Mouse (Mus musculus) telencephalon, adult 2 months (tissue): ENCODE measurements around the gene Kif2c.

Experiments used
- DNase-seq: peaks from one replicate; pipeline ENCODE4 v3.0.0-alpha.2; 2011; ENCODE audit warnings: low read depth, low spot score

The Kif2c gene

DNA sequence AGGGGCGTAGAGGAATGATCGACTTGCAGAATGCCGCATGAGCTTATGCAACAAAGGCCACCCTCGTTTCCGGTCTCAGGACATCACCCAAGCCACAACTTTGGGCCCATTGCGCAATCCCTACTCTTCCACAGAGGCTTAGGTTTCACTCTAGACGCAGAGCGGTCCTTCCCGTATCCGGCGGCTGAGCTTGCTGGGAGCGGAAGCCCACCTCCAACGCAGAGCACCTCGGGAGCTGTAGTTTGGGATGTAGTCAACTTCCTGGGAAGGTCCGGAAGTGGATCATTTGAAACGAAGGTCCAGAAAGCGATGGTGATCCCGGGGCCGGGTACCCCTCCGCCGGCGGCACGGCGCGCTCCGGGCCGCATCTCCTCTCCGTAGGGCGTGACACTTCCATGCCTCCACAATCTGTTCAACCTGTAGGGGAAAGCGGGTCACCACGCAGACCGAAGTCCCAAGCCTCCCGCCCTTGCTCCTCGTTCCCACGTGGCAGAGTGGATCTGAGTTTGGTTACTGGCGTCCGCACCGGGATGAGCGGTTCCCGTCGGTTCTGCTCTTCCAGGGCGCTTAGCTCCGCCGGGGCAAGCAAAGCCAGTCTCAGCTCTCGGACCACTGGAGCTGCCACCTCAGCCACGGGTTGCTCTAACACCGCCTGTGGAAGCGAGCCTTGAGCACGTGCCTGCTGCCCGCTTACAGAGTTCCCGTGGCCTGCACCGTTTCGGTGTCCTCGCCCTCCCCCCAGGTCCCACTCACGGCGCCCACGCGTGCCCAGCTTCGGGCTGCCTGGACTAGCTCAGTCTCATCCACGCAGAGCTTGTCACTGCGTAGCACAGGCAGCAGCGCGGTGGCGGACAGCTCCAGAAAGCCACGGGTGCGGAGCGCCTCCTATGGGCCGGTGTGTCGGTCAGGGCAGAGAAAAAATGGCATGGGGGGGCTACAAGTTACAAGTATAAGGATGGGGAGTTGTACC lies 61.7 kb downstream of the Kif2c start:
- peak; percentile 99 for DNase-seq

GRCm38 (mm10) chr4:117120052-117120444 lies 62.4 kb downstream of the Kif2c start:
- DNase-seq, result no peak

GRCm38 (mm10) chr4:117119636-117120035 lies 62.8 kb downstream of the Kif2c start:
- DNase-seq, result no peak

DNA sequence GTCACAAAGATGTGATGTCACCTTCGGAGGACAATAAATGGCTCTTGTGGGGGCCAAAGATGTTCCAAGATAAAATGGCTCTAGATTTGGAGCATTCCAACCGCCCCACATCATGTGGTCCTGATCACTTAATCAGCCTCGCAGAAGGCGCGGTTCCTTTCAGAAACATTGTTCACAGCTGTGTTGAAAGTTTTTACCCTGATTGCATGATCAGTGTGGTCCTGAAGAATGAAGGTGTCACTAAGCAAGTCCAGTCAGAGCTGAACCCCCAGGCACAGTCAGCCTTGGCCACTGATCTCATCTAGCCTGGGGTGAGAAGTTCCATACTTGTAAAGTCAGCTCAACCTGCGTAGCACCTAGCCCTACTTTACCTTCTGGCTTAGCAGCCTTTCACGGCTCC lies 64.5 kb downstream of the Kif2c start:
- no peak for DNase-seq

DNA sequence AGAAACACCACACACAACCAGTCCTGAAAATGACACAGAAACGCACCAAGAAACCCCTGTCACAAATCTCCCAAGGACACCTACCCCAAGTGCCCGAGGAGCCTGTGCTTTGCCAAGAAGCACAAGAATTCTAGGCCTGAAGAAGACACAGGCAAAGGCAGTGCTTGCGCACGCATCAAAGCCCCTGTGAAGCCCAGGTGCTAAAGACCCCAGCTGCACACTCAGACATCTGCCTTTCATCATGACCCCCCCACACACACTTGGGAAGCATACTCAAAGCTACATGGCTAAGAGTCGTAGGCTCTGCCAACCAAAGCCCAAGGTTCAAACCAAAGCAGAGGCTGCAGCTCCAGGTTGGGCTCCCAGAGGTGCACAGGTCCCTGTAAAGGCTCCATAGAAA lies 66.8 kb downstream of the Kif2c start:
- DNase-seq, result no peak

GRCm38 (mm10) chr4:117113237-117113636 lies 69.2 kb downstream of the Kif2c start:
- no peak for DNase-seq

DNA sequence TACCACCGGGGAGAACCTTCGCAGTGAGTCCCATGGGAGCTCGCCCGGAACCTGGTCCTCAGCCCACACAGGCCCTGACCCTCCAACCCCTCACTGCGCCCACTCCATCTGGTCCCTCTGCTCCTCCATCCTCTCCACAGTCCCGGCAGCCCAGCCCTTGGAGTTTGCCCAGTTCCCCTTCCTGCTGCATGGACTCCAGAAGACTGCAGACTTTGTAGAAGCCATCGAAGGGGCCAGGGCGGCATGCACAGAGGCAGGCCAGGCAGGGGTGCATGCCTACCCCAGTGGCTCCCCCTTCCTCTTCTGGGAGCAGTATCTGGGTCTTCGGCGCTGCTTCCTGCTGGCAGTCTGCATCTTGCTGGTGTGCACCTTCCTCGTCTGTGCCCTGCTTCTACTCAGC lies 71.5 kb downstream of the Kif2c start:
- no peak for DNase-seq

- DNase-seq, result no peak
These were observed 72.2 kb downstream of the Kif2c start for GRCm38 (mm10) chr4:117110249-117110648.
